Mouse (Mus musculus) lung, postnatal 0 days (tissue): ENCODE results near the gene Ms4a13.

Source experiments
- CTCF ChIP-seq: IDR thresholded peaks from 2 replicates; pipeline ENCODE4 v1.5.1; 2016; ENCODE audit warnings: antibody characterized with exemption, mild to moderate bottlenecking
- EP300 ChIP-seq: IDR thresholded peaks from 2 replicates; pipeline ENCODE4 v1.6.1; 2016; ENCODE audit warnings: antibody characterized with exemption, mild to moderate bottlenecking, control low read depth

DNA sequence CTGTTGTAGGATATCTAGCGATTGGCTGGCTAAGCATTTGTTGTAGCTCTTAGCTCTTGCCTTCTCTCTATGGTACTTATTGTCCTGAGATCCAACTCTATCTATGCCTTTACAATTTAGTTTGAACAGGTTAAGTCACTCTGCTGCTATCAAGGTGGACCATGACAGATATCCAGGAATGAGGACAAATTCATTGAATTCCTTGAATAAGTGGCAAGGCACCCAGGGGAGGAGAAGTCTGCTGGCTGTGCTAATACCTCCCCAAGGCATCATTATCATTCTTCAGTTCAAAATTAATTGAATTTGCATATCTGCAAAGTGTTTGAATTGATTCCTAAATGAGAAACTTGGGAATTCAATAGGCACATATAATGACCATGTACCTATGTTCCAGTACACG lies 19.1 kb downstream of the Ms4a13 start:
- TF ChIP-seq CTCF (no peak), EP300 (no peak)
